14 mouse cellular contexts compared by ENCODE assay signal in genomic region chr17:12737934-12738333, GRCm38 (mm10). TPM values are rescaled to one million over a fixed set of nuclear protein-coding genes. Genes with fewer than 3 reads are reported as not detected.
DNase-seq lines count a peak whose midpoint lies in the region; ATAC-seq lines count a peak whose summit lies in the region.
"Had no signal": no experiment of that assay in that cellular context is flagged by ENCODE, and none has a peak within 500 bp of the region (broad histone marks: within the 10 kb centered on the region; RNA-seq: fewer than 3 reads in every experiment).

No protein-coding gene starts in this region.

- ATAC-seq in embryonic facial prominence, embryonic 14.5 days (ENCODE audit: low read depth): no peak
- ATAC-seq in intestine, embryonic 16.5 days: no peak
- ATAC-seq in neural tube, embryonic 15.5 days (ENCODE audit: low FRiP score): no peak
- ATAC-seq: liver, embryonic 12.5 days had no signal

- intact Hi-C loops in left cerebral cortex, postnatal 14 days (cut with DNase I): no loop called here

- no peak overlapping the region for H3K4me3 ChIP-seq in embryonic facial prominence, embryonic 14.5 days (ENCODE audit: low read depth, low read length)
- H3K4me3 ChIP-seq in embryonic facial prominence, embryonic 10.5 days: no peak overlapping the region
- H3K4me3 ChIP-seq in intestine, embryonic 16.5 days (ENCODE audit: low read length): no peak overlapping the region
- no peak overlapping the region for H3K4me3 ChIP-seq in neural tube, embryonic 15.5 days (replicated peaks)
- H3K4me3 ChIP-seq: erythroblast, embryonic 14.5 days; hindbrain, embryonic 10.5 days; liver, embryonic 12.5 days; midbrain, embryonic 12.5 days had no signal

- H3K4me1 ChIP-seq in embryonic facial prominence, embryonic 14.5 days (ENCODE audit: control insufficient read depth, insufficient read depth, low read length): peaks cover 28% of the 10 kb centered on the region
- H3K4me1 ChIP-seq in embryonic facial prominence, embryonic 10.5 days: peaks cover 45% of the 10 kb centered on the region
- H3K4me1 ChIP-seq in intestine, embryonic 16.5 days (ENCODE audit: control insufficient read depth, insufficient read depth, low read length): peaks cover 33% of the 10 kb centered on the region
- H3K4me1 ChIP-seq in neural tube, embryonic 15.5 days: peaks cover 8% of the 10 kb centered on the region; the same call in 1 of the 2 replicates
- H3K4me1 ChIP-seq: midbrain, embryonic 12.5 days had no signal

- no peaks in the 10 kb centered on the region for H3K27me3 ChIP-seq in embryonic facial prominence, embryonic 14.5 days (replicated peaks; ENCODE audit: control insufficient read depth, insufficient read depth, low read length)
- no peaks in the 10 kb centered on the region for H3K27me3 ChIP-seq in embryonic facial prominence, embryonic 10.5 days (replicated peaks; ENCODE audit: low read depth, poor library complexity, severe bottlenecking)
- H3K27me3 ChIP-seq in intestine, embryonic 16.5 days (replicated peaks; ENCODE audit: control insufficient read depth, insufficient read depth, low read length): no peaks in the 10 kb centered on the region
- no peaks in the 10 kb centered on the region for H3K27me3 ChIP-seq in neural tube, embryonic 15.5 days (replicated peaks)

- WGBS in embryonic facial prominence, embryonic 14.5 days: 52% methylated on average over 1 of the region's 1 CpGs
- WGBS in embryonic facial prominence, embryonic 10.5 days: 63% methylated on average over 1 of the region's 1 CpGs
- WGBS in intestine, embryonic 16.5 days: 29% methylated on average over 1 of the region's 1 CpGs
- WGBS in neural tube, embryonic 15.5 days: 39% methylated on average over 1 of the region's 1 CpGs

- H3K4me2 ChIP-seq in embryonic facial prominence, embryonic 14.5 days (ENCODE audit: low read depth, low read length): no peak overlapping the region
- no peak overlapping the region for H3K4me2 ChIP-seq in intestine, embryonic 16.5 days (ENCODE audit: low read depth, low read length)
- no peak overlapping the region for H3K4me2 ChIP-seq in neural tube, embryonic 15.5 days
- H3K4me2 ChIP-seq: liver, embryonic 12.5 days; midbrain, embryonic 12.5 days had no signal

- H3K9me3 ChIP-seq in embryonic facial prominence, embryonic 14.5 days (ENCODE audit: control insufficient read depth, low read length): peaks cover 34% of the 10 kb centered on the region
- peaks cover 28% of the 10 kb centered on the region for H3K9me3 ChIP-seq in embryonic facial prominence, embryonic 10.5 days
- peaks cover 19% of the 10 kb centered on the region for H3K9me3 ChIP-seq in intestine, embryonic 16.5 days (ENCODE audit: control insufficient read depth, low read length)
- H3K9me3 ChIP-seq in neural tube, embryonic 15.5 days (replicated peaks): peaks cover 9% of the 10 kb centered on the region

- no peak overlapping the region for H3K9ac ChIP-seq in embryonic facial prominence, embryonic 14.5 days (ENCODE audit: low read depth, low read length)
- no peak overlapping the region for H3K9ac ChIP-seq in intestine, embryonic 16.5 days (ENCODE audit: low read depth, low read length)
- H3K9ac ChIP-seq in neural tube, embryonic 15.5 days (replicated peaks): no peak overlapping the region
- H3K9ac ChIP-seq: liver, embryonic 12.5 days; midbrain, embryonic 12.5 days had no signal

- DNase-seq in embryonic facial prominence, embryonic 14.5 days (ENCODE audit: low spot score): no peak
- DNase-seq in embryonic facial prominence, embryonic 10.5 days (ENCODE audit: low spot score): no peak
- DNase-seq in left cerebral cortex, postnatal 14 days (ENCODE audit: low spot score in 2 of 2): peak; percentile 36 to 64
- no peak for DNase-seq in left cerebral cortex, adult 8-10 months (ENCODE audit: low spot score in 2 of 2)
- peak; percentile 77 for DNase-seq in brain, adult 2 months (ENCODE audit: low read depth, low spot score)
- DNase-seq in spleen, postnatal 4 days (ENCODE audit: low spot score in 2 of 2): no peak
- DNase-seq: cerebellum, adult 9-10 months; spleen, adult 18-20 months had no signal

- 0 out of 2 replicates have a peak overlapping the region, but pooled peaks have one; percentile 8 for H3K27ac ChIP-seq in embryonic facial prominence, embryonic 14.5 days (replicated peaks; ENCODE audit: low read depth, low read length)
- H3K27ac ChIP-seq in embryonic facial prominence, embryonic 10.5 days (replicated peaks): no peak overlapping the region
- peak overlapping the region; percentile 55 for H3K27ac ChIP-seq in intestine, embryonic 16.5 days (ENCODE audit: low read length)
- no peak overlapping the region for H3K27ac ChIP-seq in neural tube, embryonic 15.5 days (replicated peaks)
- H3K27ac ChIP-seq: hindbrain, embryonic 10.5 days; liver, embryonic 12.5 days; midbrain, embryonic 12.5 days had no signal

- peaks cover 69% of the 10 kb centered on the region for H3K36me3 ChIP-seq in embryonic facial prominence, embryonic 14.5 days (ENCODE audit: control insufficient read depth, insufficient read depth, low read length)
- peaks cover 91% of the 10 kb centered on the region for H3K36me3 ChIP-seq in embryonic facial prominence, embryonic 10.5 days (replicated peaks)
- peaks cover 26% of the 10 kb centered on the region for H3K36me3 ChIP-seq in intestine, embryonic 16.5 days (ENCODE audit: control insufficient read depth, insufficient read depth, low read length)
- H3K36me3 ChIP-seq in neural tube, embryonic 15.5 days: peaks cover 43% of the 10 kb centered on the region

RNA-seq across cellular contexts. Expression of gene Igf2r, which starts 31.5 kb away (rescaled TPM):
- polyA plus RNA-seq in embryonic facial prominence, embryonic 14.5 days (2014; fragmentation: Nextera tagmentation; extraction: Ambion mirVana): 66.0 and 67.5 TPM in 2 replicates
- 25.9 and 27.2 TPM in 2 replicates for polyA plus RNA-seq in embryonic facial prominence, embryonic 10.5 days (2016; fragmentation: Nextera tagmentation; extraction: Ambion mirVana)
- total RNA-seq in left cerebral cortex, postnatal 14 days (2021): 10 to 100 TPM; 25.8 to 25.9 TPM
- 10 to 100 TPM; 26.6 to 27.7 (median 27.2) TPM for total RNA-seq in left cerebral cortex, adult 8-10 months (2022)
- polyA plus RNA-seq in intestine, embryonic 16.5 days (2015; fragmentation: Nextera tagmentation; extraction: Ambion mirVana): 26.6 and 36.2 TPM in 2 replicates
- 10.1 and 12.6 TPM in 2 replicates for polyA plus RNA-seq in neural tube, embryonic 15.5 days (2015; fragmentation: Nextera tagmentation; extraction: Ambion mirVana)

Comparison
In these comparisons a context has a peak if more than half of its experiments do, and no peak if none do; other contexts are left out.
1. DNase-seq: peak in left cerebral cortex, postnatal 14 days (2 of 2) and brain, adult 2 months (single experiment); none in embryonic facial prominence, embryonic 14.5 days (single experiment), embryonic facial prominence, embryonic 10.5 days (single experiment), left cerebral cortex, adult 8-10 months (0 of 2) and spleen, postnatal 4 days (0 of 2).
2. H3K27ac ChIP-seq: peak in embryonic facial prominence, embryonic 14.5 days (single experiment) and intestine, embryonic 16.5 days (single experiment); none in embryonic facial prominence, embryonic 10.5 days (single experiment) and neural tube, embryonic 15.5 days (single experiment).